Mouse (Mus musculus): ENCODE data around the gene Gm17545. TPM values are rescaled to one million over a fixed set of nuclear protein-coding genes. Genes with fewer than 3 reads are reported as not detected.

Gm17545 gene
- polyA plus RNA-seq, 1 experiment = not detected

- WGBS = 95% methylated on average over 5 of the region's 5 CpGs
- Histone ChIP-seq H3K36me3 (ENCODE audit: control insufficient read depth, insufficient read depth, low read length) (no peaks in the 10 kb centered on the region), H3K27ac (ENCODE audit: insufficient read depth, low read depth, low read length) (no peak overlapping the region), H3K27me3 (ENCODE audit: control insufficient read depth, insufficient read depth, low read length) (no peaks in the 10 kb centered on the region), H3K4me1 (ENCODE audit: control insufficient read depth, insufficient read depth, insufficient read length, low read length) (no peaks in the 10 kb centered on the region), H3K4me3 (ENCODE audit: low read depth, low read length) (no peak overlapping the region)
- TF ChIP-seq POLR2A (IDR thresholded peaks at IDR 0.05; ENCODE audit: low read depth, low read length) (no peak), CTCF (IDR thresholded peaks at IDR 0.05; ENCODE audit: extremely low read depth, insufficient read length, insufficient replicate concordance, low read depth, low read length) (no peak)
Measured at GRCm38 (mm10) chr9:22503581-22503980, 49.5 kb downstream of the Gm17545 start.

GRCm38 (mm10) chr9:22505574-22505973 lies 51.5 kb downstream of the Gm17545 start:
- Histone ChIP-seq H3K4me1 (ENCODE audit: control insufficient read depth, insufficient read depth, insufficient read length, low read length) (no peaks in the 10 kb centered on the region), H3K27ac (ENCODE audit: insufficient read depth, low read depth, low read length) (no peak overlapping the region), H3K4me3 (ENCODE audit: low read depth, low read length) (no peak overlapping the region), H3K27me3 (ENCODE audit: control insufficient read depth, insufficient read depth, low read length) (no peaks in the 10 kb centered on the region), H3K36me3 (ENCODE audit: control insufficient read depth, insufficient read depth, low read length) (no peaks in the 10 kb centered on the region)
- TF ChIP-seq CTCF (IDR thresholded peaks at IDR 0.05; ENCODE audit: extremely low read depth, insufficient read length, insufficient replicate concordance, low read depth, low read length) (no peak), POLR2A (IDR thresholded peaks at IDR 0.05; ENCODE audit: low read depth, low read length) (no peak)
- WGBS = 47% methylated on average over 2 of the region's 2 CpGs

Other genes starting within 250 kb of the Gm17545 start
- 4.3 and 8.9 TPM in 2 replicates for gene Zfp809, start 228.6 kb upstream of the Gm17545 start, polyA plus RNA-seq (2012; rRNA removed)
- gene Zfp599, start 194.4 kb upstream of the Gm17545 start, polyA plus RNA-seq (2012; rRNA removed) = 0.13 and 0.16 TPM in 2 replicates
- gene Zfp810, start 146.6 kb upstream of the Gm17545 start, polyA plus RNA-seq (2012; rRNA removed) = 1.7 and 2.6 TPM in 2 replicates
- 0.99 and 1.3 TPM in 2 replicates for gene Anln, start 65.1 kb upstream of the Gm17545 start, polyA plus RNA-seq (2012; rRNA removed)
- 0.20 and 0.23 TPM in 2 replicates for gene 9530077C05Rik, start 42.8 kb upstream of the Gm17545 start, polyA plus RNA-seq (2012; rRNA removed)
- 36.9 and 106 TPM in 2 replicates for gene Rp9, start 15.5 kb downstream of the Gm17545 start, polyA plus RNA-seq (2012; rRNA removed)
- gene Bbs9, start 21.4 kb downstream of the Gm17545 start, polyA plus RNA-seq (2012; rRNA removed) = 2.4 and 5.4 TPM in 2 replicates

All from small intestine, adult 2 months (tissue).